Mouse (Mus musculus): ENCODE data around the gene Peg12. TPM values are rescaled to one million over a fixed set of nuclear protein-coding genes. Genes with fewer than 3 reads are reported as not detected.
A peak's percentile ranks its signal among the peaks of the same experiment; 100 is the strongest.

Gene Peg12
- total RNA-seq (2014; rRNA removed) (0.28 and 0.34 TPM in 2 replicates), polyA plus RNA-seq (2012; rRNA removed) (0.11 and 0.15 TPM in 2 replicates)

DNA sequence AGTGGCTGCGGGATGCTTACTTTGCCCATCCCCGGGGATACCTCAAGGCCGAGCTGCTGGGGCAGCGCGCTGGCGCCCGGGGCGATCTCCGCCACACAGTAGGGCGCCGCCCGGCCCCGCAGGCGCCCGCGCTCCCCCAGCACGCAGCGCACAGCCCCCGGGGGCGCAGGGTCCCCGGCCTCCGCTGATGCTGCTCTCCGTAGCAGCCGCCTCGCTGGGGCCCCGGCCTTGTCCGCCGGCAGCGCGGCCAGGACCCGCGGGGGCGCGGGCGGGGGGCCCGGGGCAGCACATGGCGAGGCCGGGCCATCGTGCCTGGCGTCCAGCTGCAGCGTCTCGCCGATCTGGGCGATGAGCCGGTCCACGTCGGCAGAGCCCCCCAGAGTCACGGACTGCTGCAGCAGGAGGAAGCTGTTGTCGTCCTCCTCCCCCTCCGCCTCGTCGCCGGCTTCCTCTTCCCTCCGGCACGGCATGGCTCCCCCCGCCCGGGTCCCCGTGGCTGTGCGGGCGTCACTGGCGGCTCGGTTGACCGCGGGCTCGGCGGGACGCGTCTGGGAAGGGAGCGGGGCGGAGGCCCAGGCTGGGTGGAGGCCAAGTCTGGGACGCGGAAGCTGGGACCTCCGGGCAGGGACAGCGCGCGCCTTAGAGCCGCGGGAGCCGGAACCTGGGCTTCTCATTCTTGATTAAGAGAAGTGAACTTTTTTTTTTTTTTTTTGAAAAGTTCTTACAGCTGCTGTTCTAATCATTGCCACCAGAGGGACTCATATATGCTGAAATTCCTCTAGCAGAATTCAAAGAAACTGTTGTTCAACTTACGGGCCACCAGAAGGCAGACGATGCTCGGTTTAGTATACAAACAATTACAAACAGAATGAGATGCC lies at the start of gene Peg12:
Peg12 (minus strand) TSS at position 633 of the 878 bp plus-strand sequence.
- Histone ChIP-seq H3K9ac (ENCODE audit: low read depth, low read length) (peak within 1 kb of the TSS; percentile 60), H3K36me3 (ENCODE audit: control insufficient read depth, insufficient read depth, low read length) (no peaks in the 10 kb centered on the region), H3K4me3 (ENCODE audit: insufficient read depth, low read depth, low read length) (peak within 1 kb of the TSS; percentile 54; the same call in 1 of the 2 replicates), H3K27me3 (ENCODE audit: control insufficient read depth, insufficient read depth, low read length) (peaks cover 8% of the 10 kb centered on the region), H3K27ac (replicated peaks; ENCODE audit: insufficient read depth, low read depth, low read length) (no peak within 1 kb of the TSS), H3K4me1 (ENCODE audit: control insufficient read depth, insufficient read depth, low read length) (no peaks in the 10 kb centered on the region), H3K79me2 (ENCODE audit: control insufficient read depth, insufficient read depth, low read length) (no peaks in the 10 kb centered on the region)
- WGBS = 24% methylated on average over 80 of the region's 82 CpGs
- TF ChIP-seq CTCF (IDR thresholded peaks at IDR 0.05; ENCODE audit: low read depth, low read length) = peak; percentile 12; the same call in 1 of the 2 replicates
- no peak for TF ChIP-seq POLR2A (IDR thresholded peaks at IDR 0.05; ENCODE audit: extremely low read depth, insufficient read depth, low read length)
- DNase-seq (ENCODE audit: extremely low read depth, low read depth, low spot score) = peak; percentile 47

DNA sequence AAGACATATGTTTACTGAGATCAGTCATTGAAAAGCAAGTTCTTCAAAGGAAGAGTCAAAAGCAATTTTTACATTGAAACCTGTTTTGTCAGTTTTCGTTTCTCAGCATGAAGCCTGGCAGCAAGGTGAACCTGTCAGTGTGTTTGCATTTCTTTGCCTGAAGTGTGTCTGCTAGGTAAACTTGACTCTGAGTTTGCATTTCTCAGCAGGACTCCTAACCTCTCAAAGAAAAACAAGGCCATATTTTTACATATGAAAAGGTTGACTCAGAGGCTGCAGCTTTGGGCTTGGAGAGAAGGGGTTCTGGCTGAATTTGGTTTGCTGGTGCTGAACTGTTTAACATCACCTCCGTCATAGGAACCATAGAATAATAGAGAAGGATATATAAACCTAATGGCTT lies 21.8 kb upstream of the Peg12 start:
- no peaks in the 10 kb centered on the region for H3K27me3 ChIP-seq (ENCODE audit: control insufficient read depth, insufficient read depth, low read length)
- TF ChIP-seq CTCF (IDR thresholded peaks at IDR 0.05; ENCODE audit: low read depth, low read length) = no peak
- TF ChIP-seq POLR2A (IDR thresholded peaks at IDR 0.05; ENCODE audit: extremely low read depth, insufficient read depth, low read length) = no peak
- H3K4me3 ChIP-seq (ENCODE audit: insufficient read depth, low read depth, low read length) = no peak overlapping the region
- H3K9ac ChIP-seq (ENCODE audit: low read depth, low read length) = no peak overlapping the region
- WGBS = 18% methylated on average over 2 of the region's 2 CpGs
- DNase-seq (ENCODE audit: extremely low read depth, low read depth, low spot score) = no peak
- H3K27ac ChIP-seq (replicated peaks; ENCODE audit: insufficient read depth, low read depth, low read length) = no peak overlapping the region
- no peaks in the 10 kb centered on the region for H3K4me1 ChIP-seq (ENCODE audit: control insufficient read depth, insufficient read depth, low read length)
- no peaks in the 10 kb centered on the region for H3K36me3 ChIP-seq (ENCODE audit: control insufficient read depth, insufficient read depth, low read length)
- H3K79me2 ChIP-seq (ENCODE audit: control insufficient read depth, insufficient read depth, low read length) = no peaks in the 10 kb centered on the region

DNA sequence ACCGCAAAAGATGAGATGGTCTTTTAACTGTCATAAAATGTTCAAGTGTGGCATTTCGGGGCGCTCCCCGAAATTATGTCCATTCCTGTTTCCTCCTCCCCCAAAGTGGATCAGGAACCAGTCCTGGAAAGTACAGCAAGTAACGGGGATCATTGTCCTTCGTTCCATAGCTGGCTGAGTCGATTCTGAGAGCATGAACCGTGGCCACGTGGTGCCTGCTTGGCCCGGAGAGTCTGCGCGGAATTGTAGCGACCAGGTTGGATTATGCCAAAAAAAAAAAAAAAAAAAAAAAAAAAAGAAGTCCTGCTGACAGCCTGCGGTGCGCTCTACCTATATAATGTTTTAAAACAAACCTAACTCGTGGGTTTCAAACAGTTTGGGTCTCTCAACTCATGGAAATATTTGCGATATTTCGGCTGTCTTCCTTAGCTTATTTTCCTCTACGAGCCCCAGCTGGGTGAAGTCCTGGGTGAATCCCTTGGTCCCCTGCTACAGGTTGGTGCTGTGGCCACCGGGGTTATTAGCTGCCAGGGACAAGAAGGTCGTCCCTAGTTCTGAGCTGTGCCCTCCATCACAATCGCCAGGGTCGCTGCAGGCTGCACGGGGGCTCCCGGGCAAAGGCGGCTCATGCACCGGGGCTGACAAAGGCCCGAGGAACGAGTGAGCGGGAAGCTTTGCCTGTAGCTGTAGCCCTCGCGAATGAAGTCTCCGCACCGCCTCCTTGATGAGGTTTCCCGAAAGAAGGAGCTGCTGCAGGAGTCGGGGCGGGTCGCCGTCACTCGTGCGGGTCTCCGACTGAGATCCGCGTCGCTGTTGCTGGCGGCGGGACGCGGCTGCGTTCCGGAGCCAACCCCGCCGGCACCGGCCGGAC lies 1.1 kb downstream of the Peg12 start:
- no peaks in the 10 kb centered on the region for H3K4me1 ChIP-seq (ENCODE audit: control insufficient read depth, insufficient read depth, low read length)
- DNase-seq (ENCODE audit: extremely low read depth, low read depth, low spot score) = peak; percentile 3
- TF ChIP-seq CTCF (IDR thresholded peaks at IDR 0.05; ENCODE audit: low read depth, low read length) = no peak
- no peak for TF ChIP-seq POLR2A (IDR thresholded peaks at IDR 0.05; ENCODE audit: extremely low read depth, insufficient read depth, low read length)
- peak overlapping the region; percentile 54; the same call in 1 of the 2 replicates for H3K4me3 ChIP-seq (ENCODE audit: insufficient read depth, low read depth, low read length)
- no peaks in the 10 kb centered on the region for H3K36me3 ChIP-seq (ENCODE audit: control insufficient read depth, insufficient read depth, low read length)
- no peak overlapping the region for H3K27ac ChIP-seq (replicated peaks; ENCODE audit: insufficient read depth, low read depth, low read length)
- H3K79me2 ChIP-seq (ENCODE audit: control insufficient read depth, insufficient read depth, low read length) = no peaks in the 10 kb centered on the region
- 29% methylated on average over 55 of the region's 55 CpGs for WGBS
- peak overlapping the region; percentile 60; the same call in 1 of the 2 replicates for H3K9ac ChIP-seq (ENCODE audit: low read depth, low read length)
- H3K27me3 ChIP-seq (ENCODE audit: control insufficient read depth, insufficient read depth, low read length) = peaks cover 8% of the 10 kb centered on the region

DNA sequence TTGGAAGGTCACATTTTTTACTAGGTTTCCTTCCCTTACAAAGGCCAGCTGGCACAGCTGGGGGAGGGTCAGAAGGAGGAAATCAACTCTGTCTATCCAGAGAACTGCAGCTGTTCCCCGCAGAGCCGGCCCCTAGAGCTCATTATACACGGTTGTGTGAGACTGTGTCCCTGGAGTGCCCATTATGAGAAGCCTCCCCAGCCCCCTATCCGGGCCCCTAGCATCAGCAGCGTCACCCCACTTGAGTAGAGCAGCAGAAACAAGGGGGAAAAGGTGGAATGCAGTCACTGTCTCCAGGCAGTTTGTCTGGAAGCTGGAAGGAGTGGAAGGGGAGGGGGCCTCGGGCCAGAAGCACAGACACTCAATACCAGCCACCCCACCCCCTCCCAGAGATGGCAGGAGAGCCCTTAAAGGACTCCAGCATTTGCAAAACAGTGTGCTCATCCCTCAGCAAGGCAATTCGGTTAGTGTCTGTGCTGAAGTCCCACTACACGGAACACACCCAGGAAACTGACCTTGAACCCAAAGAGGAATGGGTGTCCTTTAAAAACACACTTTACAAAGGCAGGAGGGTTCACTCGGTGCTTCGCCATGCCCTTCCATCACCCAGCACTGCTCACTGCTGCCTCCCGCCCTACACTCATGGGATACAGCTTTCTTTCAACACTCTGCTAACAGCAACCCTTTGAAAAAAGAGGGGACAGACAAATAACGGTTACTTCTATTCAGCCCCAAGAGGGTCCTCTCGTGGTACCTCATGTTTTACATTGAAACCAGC lies 1.9 kb downstream of the Peg12 start:
- Histone ChIP-seq H3K9ac (ENCODE audit: low read depth, low read length) (no peak overlapping the region), H3K79me2 (ENCODE audit: control insufficient read depth, insufficient read depth, low read length) (no peaks in the 10 kb centered on the region), H3K4me1 (ENCODE audit: control insufficient read depth, insufficient read depth, low read length) (no peaks in the 10 kb centered on the region), H3K4me3 (ENCODE audit: insufficient read depth, low read depth, low read length) (no peak overlapping the region), H3K27me3 (ENCODE audit: control insufficient read depth, insufficient read depth, low read length) (peaks cover 8% of the 10 kb centered on the region), H3K36me3 (ENCODE audit: control insufficient read depth, insufficient read depth, low read length) (no peaks in the 10 kb centered on the region), H3K27ac (replicated peaks; ENCODE audit: insufficient read depth, low read depth, low read length) (no peak overlapping the region)
- 25% methylated on average over 13 of the region's 13 CpGs for WGBS
- TF ChIP-seq CTCF (IDR thresholded peaks at IDR 0.05; ENCODE audit: low read depth, low read length) (no peak), POLR2A (IDR thresholded peaks at IDR 0.05; ENCODE audit: extremely low read depth, insufficient read depth, low read length) (no peak)
- DNase-seq (ENCODE audit: extremely low read depth, low read depth, low spot score) = no peak

DNA sequence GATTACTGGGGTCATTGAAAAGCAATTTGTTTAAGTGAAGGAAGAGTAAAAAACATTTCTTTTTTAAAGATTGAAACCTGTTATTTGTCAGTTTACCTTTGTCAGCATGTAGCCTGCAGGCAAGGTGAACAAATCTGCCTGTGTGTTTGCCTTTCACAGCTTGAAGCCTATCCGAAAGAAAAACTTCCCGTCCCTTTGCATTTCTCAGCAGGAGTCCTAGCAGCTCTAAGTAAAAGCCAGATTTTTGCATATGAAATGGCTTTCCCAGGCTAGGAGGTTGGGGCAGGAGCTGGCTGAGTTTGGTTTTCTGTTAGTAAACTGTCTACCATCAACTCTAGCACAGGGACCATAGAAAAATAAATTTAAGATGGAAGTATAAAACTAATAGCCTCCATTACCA lies 12.0 kb downstream of the Peg12 start:
- Histone ChIP-seq H3K4me1 (ENCODE audit: control insufficient read depth, insufficient read depth, low read length) (no peaks in the 10 kb centered on the region), H3K9ac (ENCODE audit: low read depth, low read length) (no peak overlapping the region), H3K27ac (replicated peaks; ENCODE audit: insufficient read depth, low read depth, low read length) (no peak overlapping the region), H3K79me2 (ENCODE audit: control insufficient read depth, insufficient read depth, low read length) (no peaks in the 10 kb centered on the region), H3K36me3 (ENCODE audit: control insufficient read depth, insufficient read depth, low read length) (no peaks in the 10 kb centered on the region), H3K4me3 (ENCODE audit: insufficient read depth, low read depth, low read length) (no peak overlapping the region), H3K27me3 (ENCODE audit: control insufficient read depth, insufficient read depth, low read length) (no peaks in the 10 kb centered on the region)
- no peak for DNase-seq (ENCODE audit: extremely low read depth, low read depth, low spot score)
- 24% methylated on average over 2 of the region's 2 CpGs for WGBS
- no peak for TF ChIP-seq POLR2A (IDR thresholded peaks at IDR 0.05; ENCODE audit: extremely low read depth, insufficient read depth, low read length)

All from liver, adult 2 months (tissue).